Mouse (Mus musculus): ENCODE data around the gene Cplx2.

The Cplx2 gene

GRCm38 (mm10) chr13:54368181-54368580, 3.0 kb upstream of the Cplx2 start:
- no peak for DNase-seq (ENCODE audit: low spot score in 2 of 2)

DNA sequence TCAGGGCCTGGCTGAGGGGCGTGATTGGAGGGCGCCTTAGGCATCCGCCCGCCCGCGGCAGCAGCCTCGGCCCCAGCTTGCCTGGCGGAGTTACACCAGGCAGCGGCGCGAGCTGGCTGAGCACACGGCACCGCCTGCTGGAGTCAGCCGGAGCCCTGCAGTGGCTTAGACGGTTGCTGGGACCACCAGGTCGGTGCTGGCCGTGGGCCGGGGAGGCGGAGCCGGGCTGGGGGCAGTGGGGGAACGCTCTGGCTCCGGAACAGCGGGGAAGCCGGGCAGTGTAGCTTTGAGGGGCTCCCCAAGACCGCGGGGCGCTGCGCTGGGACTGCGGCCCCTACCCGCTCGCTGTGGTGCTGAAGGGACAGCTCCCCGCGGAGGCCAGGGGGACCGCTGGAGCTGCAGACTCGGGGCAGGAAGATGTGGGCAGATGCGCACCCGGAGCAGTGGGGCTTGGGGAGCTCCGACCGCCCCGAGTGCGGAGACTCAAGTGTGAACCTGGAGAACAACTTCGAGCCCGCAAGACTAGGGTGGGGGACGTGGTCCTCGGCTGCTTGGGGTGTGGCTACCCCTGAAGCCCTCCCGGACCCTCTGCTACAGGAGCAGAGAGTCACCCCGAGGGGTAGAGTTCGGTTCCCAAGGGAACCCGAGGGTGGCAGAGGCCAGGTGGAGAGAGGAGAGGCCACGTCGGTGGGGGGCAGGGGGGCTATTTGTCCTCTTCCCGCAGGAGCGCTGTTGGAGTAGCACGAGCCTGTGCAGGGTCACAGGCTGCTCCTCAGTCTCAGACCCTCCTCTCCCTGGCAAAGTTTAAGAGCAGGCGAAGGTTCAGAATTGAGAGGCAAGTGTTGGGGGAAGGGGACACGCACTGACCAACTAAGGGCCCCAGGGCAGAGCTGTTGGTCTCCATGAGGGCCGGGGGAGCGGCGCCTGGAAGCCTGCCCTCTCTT, 510 bp downstream of the Cplx2 start:
- DNase-seq (ENCODE audit: low spot score in 2 of 2) = peak; percentile 78 to 92

DNA sequence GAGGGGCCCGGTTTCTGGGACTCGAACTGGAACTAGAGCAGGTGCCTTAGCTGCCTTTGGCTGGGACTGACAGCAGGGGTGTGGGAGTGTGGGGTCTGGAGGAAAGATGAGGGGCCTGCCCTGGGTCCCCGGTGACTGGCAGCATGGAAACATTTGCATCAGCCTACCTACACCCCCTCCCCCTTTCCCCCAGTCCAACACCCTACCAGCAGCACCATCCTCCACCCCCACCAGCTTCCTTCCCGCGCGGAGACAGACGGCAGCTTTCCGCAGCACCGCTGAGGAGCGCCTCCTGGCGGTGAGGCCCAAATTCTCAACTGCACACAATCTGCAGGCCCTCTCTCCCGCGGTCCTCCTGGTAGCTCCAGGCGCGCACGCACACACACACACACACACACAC, 1.5 kb downstream of the Cplx2 start:
- peak; percentile 75 to 90 for DNase-seq (ENCODE audit: low spot score in 2 of 2)

DNA sequence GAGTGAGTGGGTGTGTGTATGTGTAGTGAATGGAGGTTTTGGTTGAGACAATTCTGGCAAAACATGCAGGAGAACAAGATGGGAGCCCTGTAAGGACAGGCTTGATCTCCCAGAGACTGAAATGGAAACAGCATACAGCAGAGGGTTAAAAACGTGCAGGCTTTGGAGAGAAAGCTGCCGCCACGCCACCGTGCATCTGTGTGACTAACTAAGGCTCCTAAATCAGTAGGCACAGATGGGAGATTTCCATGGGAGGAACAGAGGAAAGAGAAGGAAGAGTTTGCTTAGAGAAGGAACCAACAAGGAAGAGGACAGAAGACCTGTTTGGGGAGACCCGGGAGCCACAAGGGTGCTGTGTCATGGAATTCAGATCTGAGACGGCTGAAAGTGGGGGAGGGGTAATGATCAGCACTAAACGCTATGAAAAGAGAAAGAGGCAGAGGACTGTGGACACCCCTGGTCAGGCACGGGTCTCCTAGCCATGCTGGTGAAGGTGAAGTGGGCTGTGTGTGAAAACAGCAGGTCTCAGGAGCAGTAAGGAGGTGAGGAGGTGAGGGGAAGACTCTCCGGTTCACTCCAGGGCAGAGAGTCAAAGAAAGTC, 3.1 kb downstream of the Cplx2 start:
- DNase-seq (ENCODE audit: low spot score in 2 of 2) = no peak

DNA sequence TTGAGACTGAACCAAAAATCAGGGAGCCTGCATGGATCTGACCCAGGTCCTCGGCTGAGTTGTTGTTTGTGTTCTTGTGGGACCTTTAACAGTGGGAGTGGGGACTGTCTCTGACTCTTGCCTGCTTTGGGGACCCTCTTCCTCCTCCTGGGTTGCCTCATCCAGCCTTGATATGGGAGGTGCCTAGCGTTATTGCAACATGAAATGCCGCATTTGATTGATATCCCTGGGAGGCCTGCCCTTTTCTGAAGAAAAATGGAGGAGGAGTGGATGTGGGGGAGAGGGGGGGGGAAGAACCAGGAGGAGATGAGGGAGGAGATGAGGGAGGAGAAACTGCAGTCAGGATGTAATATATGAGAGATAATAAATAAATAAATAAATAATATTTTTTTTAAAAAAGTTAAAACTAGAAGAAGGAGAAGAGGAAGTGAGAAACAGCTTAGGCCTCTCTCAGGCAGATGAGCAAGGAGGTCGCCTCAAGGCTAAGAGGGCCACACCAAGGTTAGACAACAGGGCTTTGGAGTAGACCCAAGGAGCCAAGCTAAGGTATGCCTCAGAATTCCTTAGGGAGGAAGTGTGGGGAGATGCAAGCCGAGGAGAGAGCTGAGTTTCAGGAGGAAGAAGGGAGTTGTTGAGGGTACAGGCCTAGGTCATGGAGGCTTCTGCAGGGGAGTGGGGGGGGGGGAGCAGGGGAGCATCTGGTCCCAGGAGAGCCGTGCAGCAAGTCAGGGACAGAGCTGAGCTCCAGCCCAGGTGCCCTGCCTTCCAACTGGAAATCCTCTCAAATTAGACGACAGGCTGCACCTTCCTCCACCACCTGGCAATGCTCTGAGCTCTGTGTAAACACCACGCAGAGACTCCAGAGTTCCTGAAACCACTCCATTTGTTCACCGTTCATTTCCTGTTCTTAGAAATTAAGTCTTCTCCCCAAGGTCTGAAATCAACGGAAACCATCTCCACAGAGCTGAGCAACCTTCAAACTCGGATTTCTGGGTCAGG, 4.6 kb downstream of the Cplx2 start:
- DNase-seq (ENCODE audit: low spot score in 2 of 2) = no peak

DNA sequence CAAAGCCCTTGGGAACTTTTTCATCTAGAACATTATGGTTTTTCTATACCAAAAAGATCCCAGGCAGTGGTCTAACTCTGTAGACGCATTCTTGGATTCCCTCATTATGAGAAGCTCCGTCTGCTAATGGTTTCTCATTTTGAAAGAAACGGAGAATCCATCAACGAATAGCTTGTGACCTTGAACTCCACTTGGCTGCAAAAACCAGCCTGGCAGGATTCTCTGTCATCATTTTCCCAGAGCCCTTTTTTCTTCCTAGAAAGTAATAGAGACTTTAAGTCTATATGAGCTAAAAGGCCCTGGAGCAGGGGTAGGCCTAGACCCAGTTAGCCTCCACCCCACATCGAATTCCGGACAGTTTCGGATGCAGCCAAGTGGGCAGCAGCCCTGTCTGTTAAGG, 5.6 kb downstream of the Cplx2 start:
- no peak for DNase-seq (ENCODE audit: low spot score in 2 of 2)

- no peak for DNase-seq (ENCODE audit: low spot score in 2 of 2)
Observed at GRCm38 (mm10) chr13:54378051-54378450, 6.9 kb downstream of the Cplx2 start.

- DNase-seq (ENCODE audit: low spot score in 2 of 2) = no peak
Observed at GRCm38 (mm10) chr13:54380421-54380820, 9.3 kb downstream of the Cplx2 start.

GRCm38 (mm10) chr13:54381396-54381795, 10.2 kb downstream of the Cplx2 start:
- DNase-seq (ENCODE audit: low spot score in 2 of 2) = no peak

DNA sequence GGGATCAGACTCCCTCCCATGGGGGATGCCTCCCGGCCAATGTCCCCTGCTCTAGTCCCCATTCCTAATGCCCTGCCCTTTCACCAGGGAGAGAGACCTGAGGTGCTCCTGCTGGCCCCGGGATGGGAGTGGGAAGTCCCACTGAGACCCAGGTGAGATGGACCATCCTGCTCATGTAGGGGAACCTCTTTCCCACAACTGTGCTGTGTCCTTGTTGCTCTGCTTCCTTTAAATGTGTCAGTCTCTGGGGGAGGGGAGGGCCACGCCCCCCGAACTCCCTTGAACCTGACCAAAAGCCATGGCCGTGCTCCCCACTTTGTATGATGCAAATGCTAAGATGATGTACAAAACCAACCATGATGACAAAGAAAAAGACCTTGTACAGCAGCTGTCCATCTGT, 12.4 kb downstream of the Cplx2 start:
- no peak for DNase-seq (ENCODE audit: low spot score in 2 of 2)

GRCm38 (mm10) chr13:54384518-54384917, 13.4 kb downstream of the Cplx2 start:
- no peak for DNase-seq (ENCODE audit: low spot score in 2 of 2)

GRCm38 (mm10) chr13:54385008-54386004, 14.2 kb downstream of the Cplx2 start:
- DNase-seq (ENCODE audit: low spot score in 2 of 2) = no peak

GRCm38 (mm10) chr13:54389971-54390564, 18.9 kb downstream of the Cplx2 start:
- no peak for DNase-seq (ENCODE audit: low spot score in 2 of 2)

DNA sequence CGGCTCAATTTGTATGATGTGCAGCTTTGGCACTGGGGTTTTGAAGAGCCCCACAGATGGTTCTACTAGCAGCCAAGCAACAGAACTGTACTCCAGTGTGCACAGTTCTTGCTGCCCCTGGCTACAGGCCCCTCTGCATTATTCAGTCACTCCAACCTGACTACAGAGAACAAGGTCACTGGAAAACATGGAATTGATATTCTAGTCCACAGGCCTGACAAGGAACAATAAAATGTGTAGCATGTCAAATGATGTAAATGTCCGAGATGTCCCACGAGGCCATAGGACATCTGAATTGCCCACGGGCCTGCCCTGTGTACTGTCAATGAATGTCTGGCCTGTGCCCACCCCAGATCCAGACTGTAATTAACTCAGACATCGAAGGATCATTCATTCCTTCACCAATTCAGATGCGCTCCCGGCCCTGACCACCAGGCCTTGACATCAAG, 19.4 kb downstream of the Cplx2 start:
- no peak for DNase-seq (ENCODE audit: low spot score in 2 of 2)

GRCm38 (mm10) chr13:54391313-54391712, 20.2 kb downstream of the Cplx2 start:
- DNase-seq (ENCODE audit: low spot score in 2 of 2) = no peak

DNA sequence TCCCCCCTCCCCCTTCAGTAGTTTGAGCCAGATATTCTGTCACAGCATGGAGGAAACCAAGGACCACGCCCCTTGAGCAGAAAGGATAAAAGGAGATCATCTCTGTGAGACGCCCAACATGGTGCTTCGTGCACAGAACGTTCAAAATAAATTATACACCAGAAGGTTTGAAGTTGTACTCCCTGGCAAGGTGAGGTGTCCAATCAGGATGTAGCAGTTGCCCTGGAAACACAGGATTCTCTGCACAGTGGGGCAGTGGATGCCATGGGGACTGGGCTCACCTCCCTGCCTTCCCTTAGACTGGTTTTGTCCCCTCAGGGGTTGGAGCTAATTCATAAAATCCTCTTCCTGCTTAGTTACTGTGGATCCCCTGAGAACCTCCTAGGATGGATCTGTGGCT, 25.9 kb downstream of the Cplx2 start:
- DNase-seq (ENCODE audit: low spot score in 2 of 2) = no peak

DNA sequence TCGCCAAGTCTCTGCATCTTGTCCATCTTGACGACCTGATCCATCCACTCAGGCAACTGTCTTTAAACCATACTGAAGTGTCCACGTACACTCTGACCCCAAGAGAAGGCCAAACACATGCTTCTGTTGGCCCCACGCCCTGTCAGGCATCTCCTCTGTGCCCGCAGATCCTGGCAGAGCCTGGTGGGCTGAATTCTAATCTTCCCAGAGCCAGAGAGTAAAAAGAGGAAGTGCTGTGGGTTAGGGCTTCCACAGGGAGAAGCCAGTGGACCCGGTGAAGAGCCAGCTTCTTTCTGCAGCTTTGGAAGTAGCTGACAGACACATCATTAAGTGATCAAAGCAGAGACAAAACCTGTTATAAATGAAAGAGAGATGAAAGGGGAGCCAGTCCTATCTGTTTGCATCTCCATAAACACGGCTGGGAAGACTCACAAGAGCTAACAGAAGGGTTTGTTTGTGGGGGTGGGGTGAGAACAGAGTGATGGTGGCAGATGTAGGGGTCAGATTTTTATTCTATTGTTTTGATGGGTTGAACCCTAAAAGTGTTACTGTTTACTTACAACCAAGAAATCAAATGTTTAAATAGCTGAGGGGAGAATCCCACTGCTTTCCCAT, 29.5 kb downstream of the Cplx2 start:
- no peak for DNase-seq (ENCODE audit: low spot score in 2 of 2)

- DNase-seq (ENCODE audit: low spot score in 2 of 2) = no peak
Observed at GRCm38 (mm10) chr13:54401180-54401569, 30.0 kb downstream of the Cplx2 start.

DNA sequence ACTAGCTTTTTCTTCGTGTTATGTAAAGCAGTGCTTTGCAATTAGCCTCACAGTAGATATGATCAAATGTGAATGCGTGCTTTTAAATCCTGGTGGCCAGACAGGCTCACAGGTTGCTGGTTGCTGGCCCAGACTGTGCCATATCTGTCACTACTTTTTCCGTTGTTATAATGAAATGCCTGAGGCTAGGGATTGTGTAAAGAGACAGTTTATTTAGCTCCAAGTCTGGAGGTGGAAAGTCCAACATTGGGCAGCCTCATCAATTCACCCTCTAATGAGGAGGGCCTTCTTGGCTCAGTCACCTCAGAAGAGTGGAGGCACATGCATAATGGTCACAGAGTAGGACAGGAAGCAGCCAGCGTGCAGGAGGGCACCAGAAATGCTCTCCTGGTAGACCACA, 31.2 kb downstream of the Cplx2 start:
- no peak for DNase-seq (ENCODE audit: low spot score in 2 of 2)
